Mouse (Mus musculus): ENCODE results near the gene Lcp1. TPM values are rescaled to one million over a fixed set of nuclear protein-coding genes. Genes with fewer than 3 reads are reported as not detected.
A peak's percentile ranks its signal among the peaks of the same experiment; 100 is the strongest.

Gene Lcp1
- total RNA-seq, 2 experiments from 2014 or later, result 7.3 to 7.9 TPM

GRCm38 (mm10) chr14:75192858-75193257 lies 62.0 kb downstream of the Lcp1 start:
- intact Hi-C loops (cut with DNase I), result no loop called here

DNA sequence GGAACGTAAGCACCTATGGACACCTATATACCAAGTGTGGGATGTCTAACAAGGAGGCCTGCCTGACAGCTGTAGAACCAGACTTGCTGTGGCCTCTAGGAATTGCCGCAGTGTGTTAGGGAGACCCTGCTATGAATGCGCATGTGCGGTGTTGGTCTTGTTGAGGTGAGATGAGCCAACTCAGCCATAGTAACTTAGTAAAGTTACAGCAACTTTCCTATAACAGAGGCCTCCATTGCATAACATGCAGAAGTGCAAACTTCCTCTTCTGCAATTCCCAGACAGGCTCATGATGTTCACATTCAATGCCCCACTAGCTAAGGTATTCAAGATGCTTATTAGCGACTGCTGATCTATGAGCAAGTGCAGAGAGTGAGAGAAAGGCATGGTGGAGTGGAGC lies 64.6 kb downstream of the Lcp1 start:
- intact Hi-C loops (cut with DNase I), result loop anchor here (5.0 kb wide), 1 partner anchor 527 kb away; no protein-coding TSS in a partner anchor

More at GRCm38 (mm10) chr14:75192858-75193257, 62.0 kb downstream of the Lcp1 start:
- no peak for DNase-seq (ENCODE audit: low spot score in 2 of 2)

DNA sequence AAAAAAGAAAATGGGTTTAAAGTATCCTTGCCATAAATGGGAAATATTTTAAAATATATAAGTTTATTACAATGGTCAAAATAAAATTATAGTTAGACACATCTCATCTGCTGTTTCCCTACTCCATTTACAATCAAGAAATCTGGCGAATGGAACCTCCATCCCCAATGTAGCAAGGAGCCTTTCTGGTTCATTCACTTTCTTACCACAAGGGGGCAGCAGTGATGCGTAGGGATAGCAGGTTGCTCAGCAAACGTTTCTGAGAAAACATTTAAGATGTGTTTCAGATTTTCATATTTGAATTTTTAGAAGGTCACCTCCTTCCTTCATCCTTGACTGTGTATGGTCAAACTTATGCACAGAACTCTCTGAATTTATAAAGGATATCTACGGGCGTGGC lies 66.1 kb downstream of the Lcp1 start:
- intact Hi-C loops (cut with DNase I), result loop anchor here (5.0 kb wide), 1 partner anchor 525 kb away; no protein-coding TSS in a partner anchor
- DNase-seq (ENCODE audit: low spot score in 2 of 2), result peak; percentile 66 to 74

More for the DNA sequence above, 64.6 kb downstream of the Lcp1 start:
- DNase-seq (ENCODE audit: low spot score in 2 of 2), result no peak

DNA sequence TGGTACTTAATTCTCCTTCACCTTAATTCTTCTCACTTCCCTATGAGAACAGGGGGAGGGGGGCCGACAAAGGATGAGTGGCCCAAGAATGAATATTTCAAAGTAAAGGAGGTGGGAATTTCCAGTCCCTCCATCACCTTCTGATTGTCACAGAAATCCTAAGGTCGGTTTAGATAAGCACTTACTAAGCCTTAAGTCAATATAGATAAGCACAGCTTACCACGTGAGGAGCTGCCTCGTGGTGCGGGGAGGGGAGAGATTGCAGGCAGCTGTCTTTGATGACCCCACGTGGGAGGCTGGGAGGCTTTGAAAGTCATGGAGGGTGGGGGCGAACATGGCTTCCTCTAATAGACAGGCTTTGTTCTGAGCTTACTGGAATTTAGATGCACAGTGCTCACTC lies 66.8 kb downstream of the Lcp1 start:
- intact Hi-C loops (cut with DNase I), result loop anchor here (1.0 to 5.0 kb wide), 2 partner anchors 29 to 525 kb away; no protein-coding TSS in a partner anchor

DNA sequence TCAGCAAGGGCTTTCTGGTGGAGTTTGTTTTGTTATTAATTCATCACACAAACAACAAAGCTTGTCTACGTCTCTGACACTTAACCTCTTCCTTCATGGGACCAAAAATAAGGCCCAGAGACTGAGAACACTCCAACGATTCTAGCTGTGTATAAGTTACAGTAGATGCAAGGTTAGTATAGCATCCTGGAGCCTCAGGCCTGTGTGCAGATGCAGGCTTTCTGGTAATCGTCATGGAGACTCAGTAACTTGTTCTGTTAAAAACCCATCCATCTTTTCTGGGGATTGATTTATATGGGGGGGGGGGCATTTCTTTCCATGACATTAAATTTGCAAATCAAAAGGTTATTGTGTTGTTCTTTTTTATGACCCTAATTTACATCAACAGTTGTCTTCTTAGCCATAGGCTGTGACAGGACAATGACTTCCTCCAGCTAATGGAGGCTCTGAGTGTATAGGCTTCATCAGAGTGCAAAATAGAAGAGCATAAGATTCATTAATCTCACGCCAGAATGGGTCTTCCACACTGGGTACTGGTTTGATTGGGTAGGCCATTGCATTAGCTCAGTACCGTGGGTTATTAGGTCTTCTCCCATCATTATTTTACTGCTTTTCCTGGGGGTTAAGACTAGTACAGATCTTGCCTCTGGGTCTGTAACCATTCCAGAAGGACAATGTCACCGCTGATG lies 74.6 kb downstream of the Lcp1 start:
- intact Hi-C loops (cut with DNase I), result no loop called here
- no peak for DNase-seq (ENCODE audit: low spot score in 2 of 2)

More for the DNA sequence above, 66.8 kb downstream of the Lcp1 start:
- no peak for DNase-seq (ENCODE audit: low spot score in 2 of 2)

DNA sequence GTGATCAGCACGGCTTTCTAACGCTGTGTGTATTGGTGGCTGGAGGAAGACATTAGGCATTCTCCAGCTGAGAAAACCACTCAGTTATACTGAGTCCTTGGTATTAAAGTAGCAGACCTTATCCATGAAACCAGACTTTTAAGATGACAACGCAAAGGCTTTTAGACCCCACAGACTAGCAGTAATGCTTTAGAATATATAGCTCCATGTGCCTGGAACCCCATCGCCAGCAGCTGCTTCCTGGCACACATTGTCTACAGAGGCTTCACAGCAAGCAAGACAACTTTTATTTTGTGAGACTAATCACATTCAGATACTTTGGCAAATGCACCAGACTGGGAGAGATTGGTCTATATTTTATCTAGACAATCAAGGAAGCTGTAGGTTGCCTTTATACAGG lies 75.4 kb downstream of the Lcp1 start:
- intact Hi-C loops (cut with DNase I), result no loop called here
- no peak for DNase-seq (ENCODE audit: low spot score in 2 of 2)

GRCm38 (mm10) chr14:75208572-75209151 lies 77.8 kb downstream of the Lcp1 start:
- intact Hi-C loops (cut with DNase I), result no loop called here
- DNase-seq (ENCODE audit: low spot score in 2 of 2), result no peak

- DNase-seq (ENCODE audit: low spot score in 2 of 2), result no peak
- intact Hi-C loops (cut with DNase I), result no loop called here
Measured at GRCm38 (mm10) chr14:75213752-75214151, 82.9 kb downstream of the Lcp1 start.

GRCm38 (mm10) chr14:75218843-75219242 lies 87.9 kb downstream of the Lcp1 start:
- intact Hi-C loops (cut with DNase I), result no loop called here
- DNase-seq (ENCODE audit: low spot score in 2 of 2), result no peak

DNA sequence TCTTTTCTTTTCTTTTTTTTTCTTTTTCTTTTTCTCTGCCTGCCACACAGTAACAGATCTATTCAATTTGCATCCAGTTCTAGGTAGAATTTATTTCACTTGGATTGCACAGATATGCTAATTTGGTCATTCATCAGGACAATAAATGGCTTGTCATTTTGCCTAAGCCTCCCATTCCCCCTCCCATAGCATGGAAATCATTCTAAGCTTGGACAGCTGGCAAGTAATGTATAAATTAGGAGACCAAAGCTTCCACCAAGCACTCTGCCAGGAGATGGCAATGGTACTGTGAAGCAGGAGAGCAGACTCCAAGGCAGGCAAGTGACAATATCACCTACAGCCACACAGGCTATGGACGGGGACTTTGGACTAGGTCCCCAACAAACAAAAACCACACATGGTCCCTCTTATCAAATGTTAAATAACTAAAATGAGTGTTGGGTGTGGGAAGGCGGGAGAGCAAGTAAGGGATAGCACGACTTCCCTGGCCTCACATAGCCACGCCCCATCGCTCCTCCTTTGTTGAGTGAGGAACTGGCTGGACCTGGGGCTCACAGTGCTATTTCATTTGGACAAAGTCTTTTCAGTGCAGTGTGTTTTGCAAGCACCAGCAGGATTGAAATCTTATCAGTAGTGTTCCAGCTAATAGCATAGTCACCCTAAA lies 88.5 kb downstream of the Lcp1 start:
- intact Hi-C loops (cut with DNase I), result no loop called here
- no peak for DNase-seq (ENCODE audit: low spot score in 2 of 2)

- intact Hi-C loops (cut with DNase I), result no loop called here
- no peak for DNase-seq (ENCODE audit: low spot score in 2 of 2)
Measured at GRCm38 (mm10) chr14:75222386-75222785, 91.5 kb downstream of the Lcp1 start.

- intact Hi-C loops (cut with DNase I), result no loop called here
- DNase-seq (ENCODE audit: low spot score in 2 of 2), result no peak
Measured at GRCm38 (mm10) chr14:75227453-75228084, 96.7 kb downstream of the Lcp1 start.

DNA sequence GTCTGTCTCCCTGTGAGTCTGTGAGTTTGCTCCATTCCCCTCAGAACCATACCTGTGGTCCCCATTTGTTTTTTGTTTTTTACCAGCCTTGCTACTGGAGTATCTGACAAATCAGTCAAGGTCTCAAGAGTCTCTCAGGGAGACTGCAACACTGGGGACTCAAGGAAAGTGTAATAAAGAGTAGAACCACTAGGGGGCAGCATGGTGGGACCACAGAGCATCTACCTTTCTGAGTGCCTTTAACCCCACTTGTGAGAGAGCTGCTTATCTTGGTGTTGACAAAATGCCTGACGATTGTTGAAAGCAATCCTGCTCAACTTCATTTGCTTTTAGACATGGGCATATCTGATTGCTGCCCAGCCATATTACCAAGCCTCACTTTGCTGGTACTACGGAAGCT lies 98.9 kb downstream of the Lcp1 start:
- intact Hi-C loops (cut with DNase I), result no loop called here
- peak; percentile 26 to 50 for DNase-seq (ENCODE audit: low spot score in 2 of 2)

GRCm38 (mm10) chr14:75233070-75233469 lies 102.2 kb downstream of the Lcp1 start:
- intact Hi-C loops (cut with DNase I), result no loop called here
- DNase-seq (ENCODE audit: low spot score in 2 of 2), result no peak

- peak in 1 of 2 experiments; percentile 8 for DNase-seq (ENCODE audit: low spot score in 2 of 2)
- intact Hi-C loops (cut with DNase I), result no loop called here
Measured at GRCm38 (mm10) chr14:75235552-75235951, 104.7 kb downstream of the Lcp1 start.

GRCm38 (mm10) chr14:75235955-75236635 lies 105.2 kb downstream of the Lcp1 start:
- intact Hi-C loops (cut with DNase I), result no loop called here
- DNase-seq (ENCODE audit: low spot score in 2 of 2), result peak; percentile 52 to 71

DNA sequence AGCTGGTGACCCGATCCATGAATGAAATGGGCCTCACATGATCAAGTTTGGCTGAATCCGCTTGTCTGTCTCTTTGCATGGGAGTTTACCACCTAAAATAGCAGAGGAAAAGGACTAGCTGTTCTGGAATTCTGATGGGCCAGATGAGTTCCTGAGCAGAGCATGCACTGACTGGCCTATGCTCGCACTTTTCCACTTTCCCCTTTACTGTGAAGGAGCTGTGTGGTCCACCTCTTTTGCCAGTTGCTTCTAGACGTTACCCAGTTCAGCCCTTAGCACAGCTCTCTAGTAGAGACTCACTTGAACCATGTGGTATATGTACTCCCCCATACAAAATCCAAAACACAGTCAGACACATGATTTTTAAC lies 105.7 kb downstream of the Lcp1 start:
- intact Hi-C loops (cut with DNase I), result no loop called here
- DNase-seq (ENCODE audit: low spot score in 2 of 2), result no peak

- intact Hi-C loops (cut with DNase I), result no loop called here
- DNase-seq (ENCODE audit: low spot score in 2 of 2), result no peak
Measured at GRCm38 (mm10) chr14:75237096-75237495, 106.2 kb downstream of the Lcp1 start.

DNA sequence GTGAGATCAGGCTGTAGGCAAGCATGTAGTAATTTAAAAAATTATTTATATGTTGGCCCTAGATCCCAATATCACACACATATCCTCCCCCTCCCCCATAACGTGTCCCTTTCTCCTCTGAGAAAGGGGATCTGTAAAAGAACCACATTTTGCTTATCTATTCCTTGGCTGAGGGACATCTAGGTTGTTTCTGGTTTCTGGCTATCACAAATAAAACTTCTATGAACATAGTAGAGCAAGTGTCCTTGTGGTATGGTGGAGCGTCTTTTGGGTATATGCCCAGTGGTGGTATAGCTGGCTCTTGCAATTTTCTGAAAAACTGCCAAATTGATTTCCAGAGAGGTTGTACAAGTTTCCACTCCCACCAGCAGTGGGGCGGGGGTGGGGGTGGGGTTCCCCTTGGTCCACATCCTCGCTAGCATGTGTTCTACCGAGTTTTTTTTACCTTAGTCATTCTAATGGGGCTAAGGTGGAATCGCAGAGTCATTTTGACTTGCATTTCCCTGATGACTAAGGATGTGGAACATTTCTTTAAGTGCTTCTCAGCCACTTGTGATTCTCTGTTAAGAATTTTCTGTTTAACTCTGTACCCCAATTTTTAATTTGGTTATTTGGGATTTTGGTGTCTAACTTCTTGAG lies 107.3 kb downstream of the Lcp1 start:
- intact Hi-C loops (cut with DNase I), result no loop called here
- DNase-seq (ENCODE audit: low spot score in 2 of 2), result no peak

All from left cerebral cortex, postnatal 25 days (tissue).